Mouse (Mus musculus) kidney, adult 9 months (tissue): ENCODE data around the gene Fut2.
"Not testable (repeated sequence)": the region's sequence is repeated elsewhere in the genome, so short reads cannot be mapped to it uniquely, and the experiment has no call there.

ENCODE experiments used
- DNase-seq: peaks from one replicate; pipeline ENCODE4 v3.0.0; 2022

Fut2 gene

GRCm38 (mm10) chr7:45667761-45668160 is 1.6 kb upstream of the Fut2 start:
- DNase-seq = no peak

- DNase-seq = no peak
Measured at GRCm38 (mm10) chr7:45665303-45666138, 673 bp downstream of the Fut2 start.

GRCm38 (mm10) chr7:45661702-45662101 is 4.5 kb downstream of the Fut2 start:
- not testable (repeated sequence) for DNase-seq

GRCm38 (mm10) chr7:45660746-45661478 is 5.3 kb downstream of the Fut2 start:
- DNase-seq = no peak

GRCm38 (mm10) chr7:45654424-45655047 is 11.7 kb downstream of the Fut2 start:
- DNase-seq = no peak

- not testable (repeated sequence) for DNase-seq
Measured at GRCm38 (mm10) chr7:45650484-45650883, 15.7 kb downstream of the Fut2 start.

GRCm38 (mm10) chr7:45649351-45649750 is 16.8 kb downstream of the Fut2 start:
- no peak for DNase-seq

- no peak for DNase-seq
Measured at GRCm38 (mm10) chr7:45646671-45647070, 19.5 kb downstream of the Fut2 start.

GRCm38 (mm10) chr7:45645591-45645971 is 20.6 kb downstream of the Fut2 start:
- DNase-seq = no peak

- no peak for DNase-seq
Measured at GRCm38 (mm10) chr7:45644872-45645590, 21.2 kb downstream of the Fut2 start.

- DNase-seq = no peak
Measured at GRCm38 (mm10) chr7:45644183-45644582, 22.0 kb downstream of the Fut2 start.

GRCm38 (mm10) chr7:45643441-45644178 is 22.6 kb downstream of the Fut2 start:
- DNase-seq = peak; percentile 89

- DNase-seq = no peak
Measured at GRCm38 (mm10) chr7:45642503-45643255, 23.5 kb downstream of the Fut2 start.

GRCm38 (mm10) chr7:45642083-45642482 is 24.1 kb downstream of the Fut2 start:
- no peak for DNase-seq

- DNase-seq = no peak
Measured at GRCm38 (mm10) chr7:45641391-45642040, 24.7 kb downstream of the Fut2 start.

- no peak for DNase-seq
Measured at GRCm38 (mm10) chr7:45640191-45640957, 25.8 kb downstream of the Fut2 start.

GRCm38 (mm10) chr7:45639561-45640027 is 26.6 kb downstream of the Fut2 start, which contains the start of gene Mamstr:
Mamstr (plus strand) TSS chr7:45639977.
- no peak for DNase-seq

- peak; percentile 94 for DNase-seq
Measured at GRCm38 (mm10) chr7:45638623-45639401, 27.4 kb downstream of the Fut2 start.

- DNase-seq = no peak
Measured at GRCm38 (mm10) chr7:45637710-45638109, 28.5 kb downstream of the Fut2 start.
